ENCODE assay signal across 24 mouse cellular contexts in the genomic region with DNA sequence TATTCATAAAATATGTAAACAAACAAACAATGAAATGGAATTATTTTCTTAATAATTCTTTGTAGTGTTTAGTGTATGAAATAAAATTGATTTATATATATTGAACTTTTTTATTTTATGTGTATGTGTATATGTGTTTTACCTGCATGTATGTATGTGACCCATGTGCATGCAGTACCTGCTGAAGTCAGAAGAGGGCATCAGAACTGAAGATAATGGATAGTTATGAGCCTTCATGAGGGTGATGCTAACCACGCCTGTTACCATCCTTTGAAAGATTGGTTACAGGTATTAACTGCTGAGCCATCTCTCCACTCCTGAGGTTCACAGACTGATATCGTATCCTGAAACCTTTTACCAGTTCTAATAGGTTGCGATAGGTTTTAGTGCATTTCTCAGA. TPM values are rescaled to one million over a fixed set of nuclear protein-coding genes. Genes with fewer than 3 reads are reported as not detected.
DNase-seq lines count a peak whose midpoint lies in the region; ATAC-seq and TF ChIP-seq lines count a peak whose summit lies in the region.
"Had no signal": no experiment of that assay in that cellular context is flagged by ENCODE, and none has a peak within 500 bp of the region (broad histone marks: within the 10 kb centered on the region; RNA-seq: fewer than 3 reads in every experiment).

No protein-coding gene starts in this region.

- no peak for ATAC-seq in CD4-positive, CD25-positive, alpha-beta regulatory T cell, adult 4 months
- ATAC-seq: forebrain, postnatal 0 days had no signal

- DNase-seq in CD4-positive, CD25-positive, alpha-beta regulatory T cell, adult 2 months (ENCODE audit: low read depth, low spot score) = peak; percentile 39
- no peak for DNase-seq in left cerebral cortex, adult 2 months (ENCODE audit: extremely low spot score in 1 of 2, low spot score in 2 of 2)
- DNase-seq in left cerebral cortex, adult 9 months (ENCODE audit: low spot score in 2 of 2) = no peak
- peak; percentile 49 to 61 for DNase-seq in B cell, adult 2 months
- DNase-seq in induced T-regulatory cell, adult 2 months (ENCODE audit: low read depth) = peak; percentile 43
- no peak for DNase-seq in ovary, postnatal 36 days (ENCODE audit: low spot score)
- DNase-seq in frontal cortex, postnatal 36 days (ENCODE audit: low spot score in 2 of 2) = no peak
- DNase-seq: adrenal gland, postnatal 36 days; cerebellum, adult 11-12 months; cerebellum, postnatal 14 days; forebrain, postnatal 0 days; heart, adult 11 months; heart, postnatal 36 days; kidney, adult 18-20 months; kidney, postnatal 14 days; liver, embryonic 13.5 days; midbrain, embryonic 14.5 days; retina, postnatal 1 day; right cerebral cortex, postnatal 4 days had no signal

- H3K4me3 ChIP-seq in left cerebral cortex, adult 2 months = no peak overlapping the region
- H3K4me3 ChIP-seq: forebrain, embryonic 10.5 days; heart, embryonic 13.5 days; hindbrain, embryonic 15.5 days; liver, embryonic 13.5 days; megakaryocyte, embryonic 14.5 days had no signal

- intact Hi-C loops in left cerebral cortex, adult 2 months (cut with DNase I) = no loop called here

- TF ChIP-seq CTCF in left cerebral cortex, adult 2 months (IDR thresholded peaks at IDR 0.05) = peak; percentile 4; the same call in 1 of the 2 replicates

- H3K27ac ChIP-seq in left cerebral cortex, adult 2 months = no peak overlapping the region
- H3K27ac ChIP-seq: forebrain, embryonic 10.5 days; heart, embryonic 13.5 days; hindbrain, embryonic 15.5 days; liver, embryonic 13.5 days had no signal

RNA-seq across cellular contexts. Expression of a gene that starts 23.5 kb away (rescaled TPM):
- 1 to 10 TPM; 7.2 to 9.8 TPM for polyA plus RNA-seq in CD4-positive, CD25-positive, alpha-beta regulatory T cell, adult 4 months (2017; shearing (Covaris generic))
- 10 to 100 TPM; 65.4 to 68.2 TPM for total RNA-seq in left cerebral cortex, adult 2 months (2021)

Comparison
In these comparisons a context has a peak if more than half of its experiments do, and no peak if none do; other contexts are left out.
1. DNase-seq: peak in CD4-positive, CD25-positive, alpha-beta regulatory T cell, adult 2 months (single experiment), B cell, adult 2 months (2 of 2) and induced T-regulatory cell, adult 2 months (single experiment); none in left cerebral cortex, adult 2 months (0 of 2), left cerebral cortex, adult 9 months (0 of 2), ovary, postnatal 36 days (single experiment) and frontal cortex, postnatal 36 days (0 of 2).